Mouse (Mus musculus): ENCODE measurements around the gene Wbp2.

GRCm38 (mm10) chr11:116117241-116117640 is 30.4 kb upstream of the Wbp2 start:
- TF ChIP-seq POLR2A (IDR thresholded peaks at IDR 0.05; ENCODE audit: borderline replicate concordance, extremely low read depth, low read depth, low read length) (no peak), CTCF (IDR thresholded peaks at IDR 0.05; ENCODE audit: insufficient read depth, low read length) (no peak)
